Mouse (Mus musculus) liver, adult 2 months (tissue): Measurements from ENCODE around the gene Pea15a.

Experiments
- CTCF ChIP-seq: fragments of 200-500 bp; IDR thresholded peaks from 2 replicates; pipeline ENCODE4 v1.5.1; 2011; ENCODE audit warnings: low read depth, low read length, control low read depth
- POLR2A ChIP-seq: fragments of 200-500 bp; IDR thresholded peaks from 2 replicates; pipeline ENCODE4 v1.6.1; 2011; ENCODE audit warnings: low read length, control low read depth; ENCODE audit not compliant: insufficient read depth; ENCODE audit errors: extremely low read depth

DNA sequence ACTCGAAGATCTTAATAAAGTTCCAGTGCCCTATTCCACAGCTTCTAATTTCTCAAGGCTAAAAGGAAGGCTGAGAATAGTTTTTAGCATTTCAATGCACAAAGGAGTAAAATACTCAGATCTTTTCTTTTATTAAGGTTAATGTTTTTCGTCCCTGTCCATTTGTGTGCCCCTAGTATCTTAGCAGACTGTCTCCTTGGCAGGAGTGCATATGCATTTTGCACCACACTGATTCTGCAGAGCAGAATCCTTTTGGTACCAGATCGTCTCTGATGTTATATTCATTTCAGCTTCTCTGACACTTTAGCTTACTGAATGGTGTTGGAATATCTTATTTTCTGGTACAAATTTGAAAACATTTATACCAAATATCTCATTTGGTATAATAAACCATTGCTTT, 24.8 kb downstream of the Pea15a start:
- TF ChIP-seq POLR2A (no peak), CTCF (no peak)
